Mouse (Mus musculus): ENCODE measurements around the gene Zmym6. TPM values are rescaled to one million over a fixed set of nuclear protein-coding genes. Genes with fewer than 3 reads are reported as not detected.

Gene Zmym6
- polyA plus RNA-seq, 1 experiment from 2014 or later, result 15.2 TPM

DNA sequence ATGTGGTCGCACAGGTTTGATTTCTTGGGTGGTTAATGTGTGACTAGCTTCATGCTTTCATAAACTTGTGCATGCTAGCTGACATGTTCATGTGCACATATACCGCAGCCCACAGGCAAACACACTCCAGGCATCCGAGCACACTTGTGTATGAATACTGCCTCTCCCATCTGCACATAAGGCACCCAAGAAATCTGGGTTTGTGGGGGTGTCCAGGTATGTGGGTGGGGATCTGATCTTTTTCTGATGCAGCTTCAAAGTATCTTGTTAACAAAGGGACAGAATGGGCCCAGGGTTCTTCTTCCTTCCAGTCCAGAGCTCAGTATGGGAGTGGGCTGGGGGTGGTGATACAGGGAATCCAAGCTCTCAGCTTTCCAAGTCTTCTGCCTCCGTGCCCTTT, 95.4 kb downstream of the Zmym6 start:
- peaks cover 69% of the 10 kb centered on the region for H3K27me3 ChIP-seq (ENCODE audit: insufficient read depth, poor library complexity, severe bottlenecking)
- WGBS, result 67% methylated on average over 4 of the region's 4 CpGs

DNA sequence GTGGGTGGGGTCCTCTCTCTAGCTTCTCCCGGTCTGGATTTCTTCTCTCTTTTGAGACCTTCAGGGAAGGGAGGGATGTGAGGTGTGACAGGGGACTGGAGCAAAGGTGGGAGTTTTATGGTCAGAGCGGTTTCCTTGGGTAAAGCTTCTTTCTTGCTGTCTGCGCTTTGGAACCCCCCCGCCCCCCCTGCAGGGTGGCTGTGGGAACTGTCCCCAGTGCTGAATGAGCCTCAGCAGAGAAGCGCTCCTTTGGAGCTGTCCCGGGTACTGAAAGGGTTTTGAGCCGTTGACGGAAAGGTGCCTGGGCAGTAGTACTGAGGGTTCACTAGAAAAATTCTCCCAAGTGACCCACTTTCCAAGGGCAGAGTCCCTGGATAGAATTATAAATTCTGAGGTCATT, 96.3 kb downstream of the Zmym6 start:
- Histone ChIP-seq H3K36me3 (no peaks in the 10 kb centered on the region), H3K9me3 (no peaks in the 10 kb centered on the region), H3K4me3 (no peak overlapping the region), H3K27me3 (ENCODE audit: insufficient read depth, poor library complexity, severe bottlenecking) (peaks cover 69% of the 10 kb centered on the region), H3K4me1 (peaks cover 13% of the 10 kb centered on the region), H3K27ac (no peak overlapping the region)
- 2% methylated on average over 8 of the region's 8 CpGs for WGBS
- DNase-seq (ENCODE audit: low spot score), result no peak

More for the DNA sequence above, 95.4 kb downstream of the Zmym6 start:
- no peak overlapping the region for H3K27ac ChIP-seq
- H3K36me3 ChIP-seq, result no peaks in the 10 kb centered on the region
- H3K9me3 ChIP-seq, result no peaks in the 10 kb centered on the region
- H3K4me3 ChIP-seq, result no peak overlapping the region
- H3K4me1 ChIP-seq, result peaks cover 19% of the 10 kb centered on the region
- DNase-seq (ENCODE audit: low spot score), result no peak

Other genes with a start within 250 kb of the Zmym6 start
- gene Zmym4, start 109.2 kb upstream of the Zmym6 start, polyA plus RNA-seq (2016; fragmentation: Nextera tagmentation; extraction: Ambion mirVana), result 14.9 and 16.3 TPM in 2 replicates
- 49.1 and 75.9 TPM in 2 replicates for gene Sfpq, start 56.1 kb upstream of the Zmym6 start, polyA plus RNA-seq (2016; fragmentation: Nextera tagmentation; extraction: Ambion mirVana)
- gene Zmym1, start 16.2 kb upstream of the Zmym6 start, polyA plus RNA-seq (2016; fragmentation: Nextera tagmentation; extraction: Ambion mirVana), result 18.3 and 26.0 TPM in 2 replicates
- 16.4 and 16.5 TPM in 2 replicates for gene Tmem35b, start 46.3 kb downstream of the Zmym6 start, polyA plus RNA-seq (2016; fragmentation: Nextera tagmentation; extraction: Ambion mirVana)
- gene Dlgap3, start 91.8 kb downstream of the Zmym6 start, polyA plus RNA-seq (2016; fragmentation: Nextera tagmentation; extraction: Ambion mirVana), result 0.31 and 0.77 TPM in 2 replicates
- gene Smim12, start 166.4 kb downstream of the Zmym6 start, polyA plus RNA-seq (2016; fragmentation: Nextera tagmentation; extraction: Ambion mirVana), result 83.2 TPM in 2 replicates
- 32.7 and 48.8 TPM in 2 replicates for gene Gja4, start 236.7 kb downstream of the Zmym6 start, polyA plus RNA-seq (2016; fragmentation: Nextera tagmentation; extraction: Ambion mirVana)

Measured in heart, embryonic 10.5 days (tissue).